Mouse (Mus musculus) liver, adult 2 months (tissue): ENCODE data around the gene Cc2d1b. TPM values are rescaled to one million over a fixed set of nuclear protein-coding genes. Genes with fewer than 3 reads are reported as not detected.

Experiments used
- DNase-seq: peaks from one replicate; pipeline ENCODE4 v3.0.0-alpha.2; 2011; ENCODE audit warnings: low read depth, low spot score; ENCODE audit errors: extremely low read depth
- H3K27ac ChIP-seq: fragments of 200-500 bp; replicated peaks from 2 replicates; pipeline ENCODE4 v1.5.1; 2012; ENCODE audit warnings: low read depth, mild to moderate bottlenecking, control low read depth, inconsistent platforms, low read length; ENCODE audit not compliant: insufficient read depth
- H3K27me3 ChIP-seq: fragments of 200-500 bp; 2 replicates; pipeline ENCODE4 v1.6.1; 2012; ENCODE audit warnings: mild to moderate bottlenecking, moderate library complexity, low read length, inconsistent platforms; ENCODE audit not compliant: control insufficient read depth, insufficient read depth
- H3K36me3 ChIP-seq: fragments of 200-500 bp; 2 replicates; pipeline ENCODE4 v1.6.1; 2012; ENCODE audit warnings: low read length, inconsistent platforms; ENCODE audit not compliant: control insufficient read depth, insufficient read depth
- H3K4me1 ChIP-seq: fragments of 200-500 bp; 2 replicates; pipeline ENCODE4 v1.6.1; 2011; ENCODE audit warnings: low read length; ENCODE audit not compliant: control insufficient read depth, insufficient read depth
- H3K4me3 ChIP-seq: fragments of 200-500 bp; 2 replicates; pipeline ENCODE4 v1.5.1; 2011; ENCODE audit warnings: low read depth, mild to moderate bottlenecking, control low read depth, low read length, moderate library complexity; ENCODE audit not compliant: insufficient read depth
- H3K79me2 ChIP-seq: fragments of 200-500 bp; 2 replicates; pipeline ENCODE4 v1.6.1; 2012; ENCODE audit warnings: inconsistent platforms, mild to moderate bottlenecking, low read length, moderate library complexity; ENCODE audit not compliant: control insufficient read depth, insufficient read depth
- H3K9ac ChIP-seq: fragments of 200-500 bp; 2 replicates; pipeline ENCODE4 v1.6.1; 2012; ENCODE audit warnings: low read depth, mild to moderate bottlenecking, control low read depth, inconsistent platforms, low read length
- CTCF ChIP-seq: fragments of 200-500 bp; IDR thresholded peaks from 2 replicates; pipeline ENCODE4 v1.5.1; 2011; ENCODE audit warnings: low read depth, low read length, control low read depth
- POLR2A ChIP-seq: fragments of 200-500 bp; IDR thresholded peaks from 2 replicates; pipeline ENCODE4 v1.6.1; 2011; ENCODE audit warnings: low read length, control low read depth; ENCODE audit not compliant: insufficient read depth; ENCODE audit errors: extremely low read depth
- WGBS: fragments of 180-500 bp; shearing (Covaris S2); methylation state at CpG from one replicate; pipeline ENCODE4 v1.1.7; 2018; 5-methylcytosine and 5-hydroxymethylcytosine counted together
- polyA plus RNA-seq: library from polyadenylated mRNA; depleted of rRNA; stranded (reverse); fragments of >200 nt; gene quantifications from 2 replicates; pipeline ENCODE4 v1.2.3, GENCODE M21; 2012
- total RNA-seq: library from RNA; depleted of rRNA; stranded (reverse); fragments of >200 nt; gene quantifications from 2 replicates; pipeline ENCODE4 v1.2.3, GENCODE M21; 2014

Gene Cc2d1b
- total and polyA plus RNA-seq, 2 experiments = 7.1 to 9.5 TPM

DNA sequence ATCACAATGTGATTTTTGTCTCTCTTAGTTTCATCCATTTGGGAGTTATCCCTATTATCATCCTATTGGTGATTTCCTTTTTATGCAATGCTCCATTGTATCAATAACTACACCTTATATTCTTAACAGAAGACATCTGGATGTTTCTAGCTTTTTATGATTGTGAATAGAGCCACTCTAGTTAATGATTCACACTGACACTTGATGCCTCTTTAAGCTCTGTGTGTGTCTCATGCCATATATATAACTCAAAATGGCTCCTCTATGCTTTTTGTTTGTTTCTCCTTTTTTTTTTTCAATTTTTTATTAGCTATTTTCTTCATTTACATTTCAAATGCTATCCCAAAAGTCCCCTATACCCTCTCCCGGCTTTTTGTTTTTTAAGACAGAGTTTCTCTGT, 24.0 kb upstream of the Cc2d1b start:
- no peaks in the 10 kb centered on the region for H3K79me2 ChIP-seq
- H3K27me3 ChIP-seq = no peaks in the 10 kb centered on the region
- no peaks in the 10 kb centered on the region for H3K36me3 ChIP-seq
- H3K9ac ChIP-seq = no peak overlapping the region
- no peak overlapping the region for H3K27ac ChIP-seq
- WGBS = 100% methylated on average over 1 of the region's 1 CpGs
- DNase-seq = no peak
- no peak for TF ChIP-seq POLR2A
- TF ChIP-seq CTCF = no peak
- H3K4me3 ChIP-seq = no peak overlapping the region
- H3K4me1 ChIP-seq = no peaks in the 10 kb centered on the region

DNA sequence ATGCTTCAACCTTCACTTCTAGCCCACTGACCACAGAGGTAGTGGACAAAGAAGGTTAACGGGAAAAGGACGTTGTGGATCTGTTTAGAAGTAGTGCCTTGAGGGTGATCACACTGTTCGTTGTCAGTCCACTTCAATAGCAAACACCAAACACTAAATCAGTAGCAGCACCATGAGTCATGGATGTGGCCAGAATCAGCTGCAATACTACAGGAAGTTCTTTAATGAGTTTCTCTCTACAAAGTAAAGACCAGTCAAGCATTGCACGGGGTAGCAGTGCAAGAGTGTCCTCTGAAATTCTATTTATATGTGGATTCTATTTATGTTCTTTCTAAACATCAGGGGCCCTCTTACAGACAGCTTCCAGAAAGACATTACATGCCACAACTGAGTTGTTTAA, 21.4 kb upstream of the Cc2d1b start:
- Histone ChIP-seq H3K27ac (no peak overlapping the region), H3K79me2 (no peaks in the 10 kb centered on the region), H3K4me3 (no peak overlapping the region), H3K27me3 (no peaks in the 10 kb centered on the region), H3K36me3 (no peaks in the 10 kb centered on the region), H3K9ac (no peak overlapping the region), H3K4me1 (no peaks in the 10 kb centered on the region)
- no peak for TF ChIP-seq CTCF
- TF ChIP-seq POLR2A = no peak
- no peak for DNase-seq
- 88% methylated on average over 4 of the region's 4 CpGs for WGBS

DNA sequence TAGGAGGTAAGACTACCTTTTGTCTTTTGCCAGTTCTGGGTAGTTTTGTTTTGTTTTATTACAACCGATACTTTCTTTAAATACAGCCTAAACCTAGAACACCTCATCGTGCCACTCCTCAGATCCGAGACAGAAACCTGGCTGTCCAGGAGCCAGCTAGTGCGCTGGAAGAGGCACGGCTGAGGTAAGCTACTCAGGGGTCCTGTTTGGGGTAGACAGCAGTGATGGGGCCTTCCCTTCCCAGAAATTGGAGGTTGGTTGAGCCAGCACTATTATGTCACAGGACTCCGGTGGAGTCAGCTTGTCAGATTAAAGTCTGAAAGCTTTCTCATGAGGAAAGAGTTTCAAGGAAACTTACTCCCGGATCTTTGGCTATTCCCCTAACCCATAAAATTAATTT, 17.9 kb upstream of the Cc2d1b start:
- Histone ChIP-seq H3K79me2 (no peaks in the 10 kb centered on the region), H3K9ac (no peak overlapping the region), H3K4me3 (no peak overlapping the region), H3K36me3 (no peaks in the 10 kb centered on the region), H3K27me3 (no peaks in the 10 kb centered on the region), H3K27ac (no peak overlapping the region), H3K4me1 (no peaks in the 10 kb centered on the region)
- no peak for DNase-seq
- no peak for TF ChIP-seq CTCF
- no peak for TF ChIP-seq POLR2A
- 96% methylated on average over 7 of the region's 7 CpGs for WGBS

DNA sequence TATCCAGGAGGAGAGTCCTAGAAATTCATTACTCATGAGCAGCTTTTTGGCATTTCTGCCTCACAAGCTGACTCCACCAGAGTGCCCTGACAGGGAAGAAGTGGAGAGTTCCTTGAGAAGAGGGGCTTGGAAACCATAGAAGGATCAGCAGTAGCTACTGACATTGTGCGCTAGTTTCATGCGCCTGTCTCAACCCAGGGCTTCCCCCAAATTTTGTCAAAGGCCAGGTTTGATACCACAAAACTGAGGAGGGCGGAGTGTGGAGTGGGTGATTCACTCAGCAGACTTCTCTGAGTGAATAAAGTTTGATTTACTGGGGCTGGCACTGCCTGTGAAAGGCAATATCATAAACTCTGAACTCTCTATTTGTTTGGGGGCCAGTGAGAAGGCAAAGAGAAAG, 11.1 kb upstream of the Cc2d1b start:
- Histone ChIP-seq H3K79me2 (no peaks in the 10 kb centered on the region), H3K27me3 (no peaks in the 10 kb centered on the region), H3K9ac (no peak overlapping the region), H3K27ac (no peak overlapping the region), H3K36me3 (no peaks in the 10 kb centered on the region), H3K4me1 (no peaks in the 10 kb centered on the region), H3K4me3 (no peak overlapping the region)
- no peak for DNase-seq
- no peak for TF ChIP-seq POLR2A
- TF ChIP-seq CTCF = no peak
- WGBS = over 99% methylated on average over 3 of the region's 3 CpGs

DNA sequence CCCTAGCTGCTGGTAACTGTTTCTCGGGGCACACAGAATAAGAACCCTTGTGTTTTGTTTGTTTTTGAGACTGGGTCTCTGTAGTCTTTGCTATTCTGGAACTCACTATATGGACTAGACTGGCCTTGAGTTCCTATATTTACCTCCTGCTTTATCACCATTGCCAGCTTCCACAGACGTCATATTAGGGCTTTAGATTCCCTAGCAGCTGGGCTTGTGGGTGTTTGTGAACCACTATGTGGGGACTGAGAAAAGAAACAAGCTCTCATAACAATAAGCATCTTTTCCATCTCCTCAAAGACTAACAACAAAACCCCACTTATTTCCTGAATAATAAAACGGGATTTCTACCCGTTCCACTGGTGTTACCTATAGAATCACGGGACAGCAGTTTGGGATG, 8.8 kb upstream of the Cc2d1b start:
- Histone ChIP-seq H3K4me1 (no peaks in the 10 kb centered on the region), H3K36me3 (no peaks in the 10 kb centered on the region), H3K9ac (no peak overlapping the region), H3K27me3 (no peaks in the 10 kb centered on the region), H3K79me2 (no peaks in the 10 kb centered on the region), H3K27ac (no peak overlapping the region), H3K4me3 (no peak overlapping the region)
- DNase-seq = no peak
- 94% methylated on average over 5 of the region's 5 CpGs for WGBS
- TF ChIP-seq POLR2A (no peak), CTCF (no peak)

DNA sequence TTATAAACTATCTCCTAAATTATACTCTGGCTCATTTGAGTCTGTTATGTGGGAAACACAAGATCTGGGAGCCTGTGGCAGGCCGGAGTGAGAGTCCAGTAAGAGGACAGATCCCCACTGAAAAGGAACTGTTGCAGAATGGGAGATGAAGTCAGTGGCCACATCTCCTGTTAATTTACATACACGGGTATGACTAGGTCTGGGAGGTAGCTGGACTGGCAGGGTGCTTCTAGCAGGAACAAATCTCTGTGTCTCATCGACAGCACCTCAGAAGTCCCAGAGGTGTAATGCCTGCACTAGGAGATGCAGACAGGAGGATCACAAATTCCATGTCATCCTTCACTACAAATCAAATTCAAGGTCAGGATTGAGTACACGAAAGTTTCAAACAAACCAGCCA, 1.2 kb upstream of the Cc2d1b start:
- no peak overlapping the region for H3K27ac ChIP-seq
- H3K4me1 ChIP-seq = peaks cover 12% of the 10 kb centered on the region
- TF ChIP-seq POLR2A (no peak), CTCF (no peak)
- no peak overlapping the region for H3K4me3 ChIP-seq
- no peaks in the 10 kb centered on the region for H3K27me3 ChIP-seq
- H3K9ac ChIP-seq = no peak overlapping the region
- 79% methylated on average over 4 of the region's 4 CpGs for WGBS
- DNase-seq = no peak
- H3K79me2 ChIP-seq = no peaks in the 10 kb centered on the region; the same call in 1 of the 2 replicates
- no peaks in the 10 kb centered on the region for H3K36me3 ChIP-seq
